Mouse (Mus musculus): ENCODE data around the gene Ss18l1.

- TF ChIP-seq POLR2A (IDR thresholded peaks at IDR 0.05; ENCODE audit: control insufficient read depth in 1 of 2, insufficient read depth in 1 of 2, low read depth in 1 of 2, low read length in 2 of 2, poor library complexity in 1 of 2) (no peak), GATA1 (IDR thresholded peaks at IDR 0.05; ENCODE audit: low read depth, low read length) (no peak), MAFK (IDR thresholded peaks at IDR 0.05; ENCODE audit: borderline replicate concordance, low read depth, low read length) (no peak), TAL1 (IDR thresholded peaks at IDR 0.05; ENCODE audit: low read length) (no peak), CTCF (IDR thresholded peaks at IDR 0.05 in 2 of 3, conservative IDR thresholded peaks at IDR 0.05 in 1 of 3; ENCODE audit: control insufficient read depth in 1 of 3, insufficient read depth in 1 of 3, low read depth in 2 of 3, low read length in 3 of 3, poor library complexity in 1 of 3, severe bottlenecking in 1 of 3) (no peak), POLR2AphosphoS2 (IDR thresholded peaks at IDR 0.05; ENCODE audit: low read length) (no peak)
These were observed 48.0 kb downstream of the Ss18l1 start for GRCm38 (mm10) chr2:180090285-180090684.

Data from MEL (cell line).